In the genomic region with DNA sequence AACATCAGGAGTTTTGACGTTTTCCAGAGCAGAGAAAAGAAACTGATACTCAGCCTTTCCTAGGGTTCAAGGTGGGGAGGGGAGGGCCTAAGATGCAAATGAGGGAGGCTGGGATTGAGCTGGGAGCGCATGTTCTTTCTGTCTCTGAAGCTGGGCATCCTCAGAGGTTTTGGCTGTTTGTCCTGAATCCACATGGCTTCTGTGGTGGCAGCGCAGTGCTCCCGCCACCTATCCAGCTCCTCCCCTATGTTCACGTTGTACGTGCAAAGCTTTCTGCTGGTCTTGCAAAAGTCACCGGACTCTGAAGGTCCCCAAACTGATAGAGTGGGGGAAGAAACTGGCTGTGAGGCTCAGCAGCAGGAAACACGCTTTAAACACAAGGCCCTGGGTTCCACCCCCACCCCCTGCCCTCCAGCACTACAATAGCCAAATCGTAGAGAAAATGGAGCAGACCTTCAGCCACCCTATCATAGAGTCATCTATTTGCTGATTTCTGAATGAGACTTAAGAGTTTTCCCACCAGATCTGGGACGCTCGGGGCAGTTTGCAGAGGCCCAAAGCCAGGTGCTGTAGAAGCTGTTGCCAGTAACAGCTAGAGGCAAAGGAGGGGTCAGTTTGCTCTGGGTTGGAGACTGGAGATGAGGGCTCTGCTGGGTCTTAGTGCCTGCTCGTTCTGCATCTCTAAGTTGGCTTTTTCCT, we compare ENCODE assay signal across 9 mouse cellular contexts. TPM values are rescaled to one million over a fixed set of nuclear protein-coding genes. Genes with fewer than 3 reads are reported as not detected.
DNase-seq lines count a peak whose midpoint lies in the region; ATAC-seq and TF ChIP-seq lines count a peak whose summit lies in the region.
"Had no signal": no experiment of that assay in that cellular context is flagged by ENCODE, and none has a peak within 500 bp of the region (broad histone marks: within the 10 kb centered on the region; RNA-seq: fewer than 3 reads in every experiment).

No protein-coding gene starts in this region.

- H3K27ac ChIP-seq in embryonic facial prominence, embryonic 10.5 days (replicated peaks): peak overlapping the region; percentile 89
- H3K27ac ChIP-seq in heart, embryonic 14.5 days (replicated peaks in 1 of 2; ENCODE audit: control insufficient read depth in 1 of 2, insufficient read depth in 1 of 2, low read depth in 2 of 2, low read length in 2 of 2): peak overlapping the region; percentile 56 to 67
- H3K27ac ChIP-seq in liver, postnatal 0 days (ENCODE audit: low read depth): peak overlapping the region; percentile 26; the same call in 1 of the 2 replicates
- H3K27ac ChIP-seq in neural tube, embryonic 14.5 days (ENCODE audit: low read depth, low read length): 0 out of 2 replicates have a peak overlapping the region, but pooled peaks have one; percentile 35
- H3K27ac ChIP-seq: macrophage had no signal

- H3K4me3 ChIP-seq in embryonic facial prominence, embryonic 10.5 days: peak overlapping the region; percentile 49
- peak overlapping the region; percentile 22 to 30 for H3K4me3 ChIP-seq in heart, embryonic 14.5 days (ENCODE audit: control insufficient read depth in 1 of 2, insufficient read depth in 1 of 2, low read depth in 1 of 2, low read length in 2 of 2)
- H3K4me3 ChIP-seq in liver, postnatal 0 days (ENCODE audit: low read depth, low read length): peak overlapping the region; percentile 23
- H3K4me3 ChIP-seq in neural tube, embryonic 14.5 days (ENCODE audit: low read depth, low read length): peak overlapping the region; percentile 19

- TF ChIP-seq CTCF in liver, postnatal 0 days (IDR thresholded peaks at IDR 0.05; ENCODE audit: low read depth): no peak

- peaks cover 33% of the 10 kb centered on the region for H3K4me1 ChIP-seq in embryonic facial prominence, embryonic 10.5 days
- peaks cover 16 to 28% of the 10 kb centered on the region in 2 experiments for H3K4me1 ChIP-seq in heart, embryonic 14.5 days (ENCODE audit: control insufficient read depth in 2 of 2, insufficient read depth in 2 of 2, low read length in 2 of 2)
- peaks cover 25% of the 10 kb centered on the region for H3K4me1 ChIP-seq in liver, postnatal 0 days (ENCODE audit: insufficient read depth)
- H3K4me1 ChIP-seq in neural tube, embryonic 14.5 days (ENCODE audit: control insufficient read depth, insufficient read depth, low read length): peaks cover 2% of the 10 kb centered on the region; the same call in 1 of the 2 replicates

- no peaks in the 10 kb centered on the region for H3K27me3 ChIP-seq in embryonic facial prominence, embryonic 10.5 days (replicated peaks; ENCODE audit: low read depth, poor library complexity, severe bottlenecking)
- no peaks in the 10 kb centered on the region for H3K27me3 ChIP-seq in heart, embryonic 14.5 days (ENCODE audit: control insufficient read depth, insufficient read depth, low read length)
- no peaks in the 10 kb centered on the region for H3K27me3 ChIP-seq in liver, postnatal 0 days (ENCODE audit: insufficient read depth, low read length)
- H3K27me3 ChIP-seq in neural tube, embryonic 14.5 days (ENCODE audit: control insufficient read depth, insufficient read depth, low read length): no peaks in the 10 kb centered on the region

- H3K36me3 ChIP-seq in embryonic facial prominence, embryonic 10.5 days (replicated peaks): no peaks in the 10 kb centered on the region
- H3K36me3 ChIP-seq in heart, embryonic 14.5 days (ENCODE audit: control insufficient read depth, insufficient read depth, low read length): no peaks in the 10 kb centered on the region
- H3K36me3 ChIP-seq in liver, postnatal 0 days (replicated peaks; ENCODE audit: insufficient read depth, low read length): no peaks in the 10 kb centered on the region
- H3K36me3 ChIP-seq in neural tube, embryonic 14.5 days (ENCODE audit: control insufficient read depth, insufficient read depth, low read length): no peaks in the 10 kb centered on the region

- H3K4me2 ChIP-seq in heart, embryonic 14.5 days (ENCODE audit: low read length): peak overlapping the region; percentile 65
- peak overlapping the region; percentile 64 for H3K4me2 ChIP-seq in liver, postnatal 0 days (ENCODE audit: low read depth, low read length)
- peak overlapping the region; percentile 49 for H3K4me2 ChIP-seq in neural tube, embryonic 14.5 days (ENCODE audit: low read depth, low read length)

- TF ChIP-seq EP300 in liver, postnatal 0 days (IDR thresholded peaks at IDR 0.05; ENCODE audit: low read depth): no peak

- peak; percentile 28 for DNase-seq in thymus, postnatal 0 days (ENCODE audit: low spot score)
- no peak for DNase-seq in thymus, adult 18-20 months
- DNase-seq in embryonic facial prominence, embryonic 10.5 days (ENCODE audit: low spot score): peak; percentile 76
- DNase-seq in kidney, postnatal 10 days: peak; percentile 59
- peak; percentile 52 for DNase-seq in liver, postnatal 0 days
- DNase-seq in urinary bladder, adult 18-20 months (ENCODE audit: low spot score in 2 of 2): no peak

- H3K9ac ChIP-seq in heart, embryonic 14.5 days (ENCODE audit: low read length): peak overlapping the region; percentile 63
- peak overlapping the region; percentile 36 for H3K9ac ChIP-seq in liver, postnatal 0 days (replicated peaks)
- H3K9ac ChIP-seq in neural tube, embryonic 14.5 days (replicated peaks; ENCODE audit: low read depth, low read length): peak overlapping the region; percentile 32

- peak; percentile 59; the same call in 1 of the 2 replicates for ATAC-seq in heart, embryonic 14.5 days (ENCODE audit: insufficient number of reproducible peaks, insufficient read depth, low FRiP score, low read depth)
- peak; percentile 86 for ATAC-seq in liver, postnatal 0 days
- peak; percentile 82; the same call in 1 of the 2 replicates for ATAC-seq in neural tube, embryonic 14.5 days (ENCODE audit: low read depth)

- no peaks in the 10 kb centered on the region for H3K9me3 ChIP-seq in embryonic facial prominence, embryonic 10.5 days
- no peaks in the 10 kb centered on the region for H3K9me3 ChIP-seq in heart, embryonic 14.5 days (ENCODE audit: control insufficient read depth, low read length)
- no peaks in the 10 kb centered on the region for H3K9me3 ChIP-seq in liver, postnatal 0 days (ENCODE audit: low read length)
- H3K9me3 ChIP-seq in neural tube, embryonic 14.5 days (ENCODE audit: control insufficient read depth, low read length): no peaks in the 10 kb centered on the region

- WGBS in embryonic facial prominence, embryonic 10.5 days: under 1% methylated on average over 12 of the region's 12 CpGs
- 2% methylated on average over 12 of the region's 12 CpGs for WGBS in heart, embryonic 14.5 days
- 2% methylated on average over 12 of the region's 12 CpGs for WGBS in liver, postnatal 0 days (ENCODE audit: insufficient replicate concordance)
- WGBS in neural tube, embryonic 14.5 days: 3% methylated on average over 12 of the region's 12 CpGs

RNA-seq across cellular contexts. Expression of a gene that starts 42.0 kb away (rescaled TPM):
- polyA plus RNA-seq in thymus, postnatal 0 days (2015; fragmentation: Nextera tagmentation; extraction: Ambion mirVana): 5.8 and 6.6 TPM in 2 replicates
- polyA plus RNA-seq in embryonic facial prominence, embryonic 10.5 days (2016; fragmentation: Nextera tagmentation; extraction: Ambion mirVana): 18.9 and 21.6 TPM in 2 replicates
- polyA plus RNA-seq in heart, embryonic 14.5 days (2014; fragmentation: Nextera tagmentation; extraction: Ambion mirVana): 9.2 and 9.5 TPM in 2 replicates
- 0.58 and 0.75 TPM in 2 replicates for polyA plus RNA-seq in liver, postnatal 0 days (2015; fragmentation: Nextera tagmentation; extraction: Ambion mirVana)
- 202 and 265 TPM in 2 replicates for polyA plus RNA-seq in neural tube, embryonic 14.5 days (2014; fragmentation: Nextera tagmentation; extraction: Ambion mirVana)
- polyA plus RNA-seq: macrophage had no signal

Comparison
In these comparisons a context has a peak if more than half of its experiments do, and no peak if none do; other contexts are left out.
1. DNase-seq: peak in thymus, postnatal 0 days (single experiment), embryonic facial prominence, embryonic 10.5 days (single experiment), kidney, postnatal 10 days (single experiment) and liver, postnatal 0 days (single experiment); none in thymus, adult 18-20 months (0 of 2) and urinary bladder, adult 18-20 months (0 of 2).
2. H3K27ac ChIP-seq: peak in every context shown above with its lines; median percentile 89 in embryonic facial prominence, embryonic 10.5 days; 62 in heart, embryonic 14.5 days; 35 in neural tube, embryonic 14.5 days; 26 in liver, postnatal 0 days.
3. Peak in every context shown above with its lines, with median percentiles within 50 percentile points of each other: H3K4me3 ChIP-seq, ATAC-seq, H3K4me2 ChIP-seq and H3K9ac ChIP-seq.